Mouse (Mus musculus) liver, embryonic 12.5 days (tissue): ENCODE measurements around the gene Ret. TPM values are rescaled to one million over a fixed set of nuclear protein-coding genes. Genes with fewer than 3 reads are reported as not detected.

Source experiments
- ATAC-seq: fragments of 200-750 bp; cut with Nextera tagmentation; 2 replicates; pipeline ENCODE4 v1.8.0; 2017; ENCODE audit warnings: moderate number of reproducible peaks, mild to moderate bottlenecking, moderate library complexity
- H3K27ac ChIP-seq: fragments of 300-500 bp; sonication (generic); 2 replicates; pipeline ENCODE4 v1.5.1; 2016; ENCODE audit warnings: mild to moderate bottlenecking
- H3K27me3 ChIP-seq: fragments of 300-500 bp; sonication (generic); replicated peaks from 2 replicates; pipeline ENCODE4 v1.6.1; 2016; ENCODE audit warnings: mild to moderate bottlenecking, moderate library complexity
- H3K36me3 ChIP-seq: fragments of 300-500 bp; sonication (generic); 2 replicates; pipeline ENCODE4 v1.6.1; 2016; ENCODE audit warnings: mild to moderate bottlenecking, moderate library complexity
- H3K4me1 ChIP-seq: fragments of 300-500 bp; sonication (generic); 2 replicates; pipeline ENCODE4 v1.6.1; 2016
- H3K4me2 ChIP-seq: fragments of 300-500 bp; sonication (generic); 2 replicates; pipeline ENCODE4 v1.6.1; 2016; ENCODE audit warnings: mild to moderate bottlenecking, moderate library complexity
- H3K4me3 ChIP-seq: fragments of 300-500 bp; sonication (generic); 2 replicates; pipeline ENCODE4 v1.5.1; 2016; ENCODE audit warnings: mild to moderate bottlenecking, moderate library complexity
- H3K9ac ChIP-seq: fragments of 300-500 bp; sonication (generic); 2 replicates; pipeline ENCODE4 v1.6.1; 2016; ENCODE audit warnings: mild to moderate bottlenecking, moderate library complexity
- H3K9me3 ChIP-seq: fragments of 300-500 bp; sonication (generic); replicated peaks from 2 replicates; pipeline ENCODE4 v1.6.1; 2016; ENCODE audit warnings: mild to moderate bottlenecking, moderate library complexity
- whole genome bisulfite sequencing: fragments of 180-500 bp; shearing (Covaris S2); methylation state at CpG from one replicate; pipeline ENCODE4 v1.1.7; 2016; ENCODE audit not compliant: insufficient replicate concordance; 5-methylcytosine and 5-hydroxymethylcytosine counted together
- polyA plus RNA-seq: library from polyadenylated mRNA; unstranded; fragments of >200 nt; fragmentation: Nextera tagmentation; extraction: Ambion mirVana; gene quantifications from 2 replicates; pipeline ENCODE4 v1.2.1, GENCODE M21; 2016

The Ret gene
- polyA plus RNA-seq, 1 experiment from 2014 or later = 0.45 TPM

DNA sequence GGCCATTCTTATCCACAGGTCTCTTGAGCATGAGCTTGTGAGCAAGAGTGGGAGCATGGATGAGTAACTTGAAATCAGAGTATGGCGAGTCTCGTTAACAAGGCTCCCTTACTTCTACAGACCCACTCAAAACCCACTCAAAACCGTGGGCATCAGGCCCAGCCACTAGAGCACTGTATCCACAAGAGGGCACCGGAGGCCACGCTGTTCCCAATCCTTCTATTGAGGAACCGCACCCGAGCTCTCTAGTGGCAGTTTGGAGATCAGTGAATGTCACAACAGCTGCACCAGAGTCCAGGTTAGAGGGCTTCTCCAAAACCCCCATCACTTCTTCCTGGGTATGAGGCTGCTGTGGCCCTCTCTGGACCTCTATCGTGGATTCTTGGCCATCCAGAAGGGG is 2.4 kb downstream of the Ret start:
- Histone ChIP-seq H3K36me3 (no peaks in the 10 kb centered on the region), H3K27me3 (peaks cover 90% of the 10 kb centered on the region), H3K9me3 (no peaks in the 10 kb centered on the region), H3K9ac (no peak overlapping the region), H3K27ac (no peak overlapping the region), H3K4me1 (0 out of 2 replicates have a peak, but pooled peaks cover 8% of the 10 kb centered on the region), H3K4me3 (no peak overlapping the region), H3K4me2 (no peak overlapping the region)
- WGBS = 28% methylated on average over 8 of the region's 8 CpGs
- ATAC-seq = no peak

DNA sequence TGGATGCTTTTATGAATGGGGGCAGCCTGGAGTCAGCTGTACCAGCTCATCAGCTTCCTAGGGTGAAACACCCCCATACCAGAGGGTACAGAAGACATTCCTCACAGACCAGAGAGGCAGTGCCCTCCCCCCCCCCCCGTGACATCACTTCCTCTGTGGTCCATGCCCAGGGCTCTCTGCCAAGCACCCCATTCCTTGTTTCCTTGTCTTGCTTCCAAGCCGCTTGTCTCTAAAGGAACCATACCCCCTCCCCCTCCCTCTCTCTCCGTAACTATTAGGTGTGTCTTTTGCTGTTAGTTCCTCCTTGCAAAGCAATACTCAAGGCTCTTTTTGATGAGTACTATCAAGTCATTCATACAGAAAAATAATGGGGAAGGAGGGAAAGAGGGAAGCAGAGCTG is 4.6 kb downstream of the Ret start:
- WGBS = 27% methylated on average over 3 of the region's 3 CpGs
- H3K27me3 ChIP-seq = peaks cover 69% of the 10 kb centered on the region
- no peak overlapping the region for H3K9ac ChIP-seq
- no peak overlapping the region for H3K4me3 ChIP-seq
- no peaks in the 10 kb centered on the region for H3K9me3 ChIP-seq
- no peak overlapping the region for H3K4me2 ChIP-seq
- no peak for ATAC-seq
- H3K27ac ChIP-seq = no peak overlapping the region
- H3K4me1 ChIP-seq = peaks cover 15% of the 10 kb centered on the region; the same call in 1 of the 2 replicates
- no peaks in the 10 kb centered on the region for H3K36me3 ChIP-seq

- Histone ChIP-seq H3K4me3 (no peak overlapping the region), H3K4me2 (no peak overlapping the region), H3K27ac (no peak overlapping the region), H3K9me3 (no peaks in the 10 kb centered on the region), H3K36me3 (no peaks in the 10 kb centered on the region), H3K9ac (no peak overlapping the region), H3K4me1 (peaks cover 14% of the 10 kb centered on the region; the same call in 1 of the 2 replicates), H3K27me3 (peaks cover 62% of the 10 kb centered on the region)
- ATAC-seq = no peak
- 40% methylated on average over 4 of the region's 4 CpGs for WGBS
Observed at GRCm38 (mm10) chr6:118192199-118192598, 5.3 kb downstream of the Ret start.

GRCm38 (mm10) chr6:118189764-118190163 is 7.8 kb downstream of the Ret start:
- H3K9ac ChIP-seq = no peak overlapping the region
- no peak overlapping the region for H3K4me3 ChIP-seq
- H3K36me3 ChIP-seq = no peaks in the 10 kb centered on the region
- peaks cover 6% of the 10 kb centered on the region; the same call in 1 of the 2 replicates for H3K4me1 ChIP-seq
- H3K9me3 ChIP-seq = no peaks in the 10 kb centered on the region
- H3K27ac ChIP-seq = no peak overlapping the region
- H3K4me2 ChIP-seq = no peak overlapping the region
- H3K27me3 ChIP-seq = peaks cover 37% of the 10 kb centered on the region
- 14% methylated on average over 3 of the region's 3 CpGs for WGBS
- ATAC-seq = no peak

- ATAC-seq = peak; percentile 46; the same call in 1 of the 2 replicates
- Histone ChIP-seq H3K4me1 (peaks cover 6% of the 10 kb centered on the region; the same call in 1 of the 2 replicates), H3K36me3 (no peaks in the 10 kb centered on the region), H3K4me3 (no peak overlapping the region), H3K4me2 (no peak overlapping the region), H3K9me3 (no peaks in the 10 kb centered on the region), H3K27me3 (peaks cover 26% of the 10 kb centered on the region), H3K9ac (no peak overlapping the region), H3K27ac (no peak overlapping the region)
- 59% methylated on average over 9 of the region's 9 CpGs for WGBS
Observed at GRCm38 (mm10) chr6:118188599-118188998, 8.9 kb downstream of the Ret start.

GRCm38 (mm10) chr6:118187285-118187641 is 10.3 kb downstream of the Ret start:
- Histone ChIP-seq H3K9ac (no peak overlapping the region), H3K27me3 (peaks cover 12% of the 10 kb centered on the region), H3K4me2 (no peak overlapping the region), H3K9me3 (no peaks in the 10 kb centered on the region), H3K36me3 (no peaks in the 10 kb centered on the region), H3K4me1 (peaks cover 6% of the 10 kb centered on the region; the same call in 1 of the 2 replicates), H3K27ac (no peak overlapping the region), H3K4me3 (no peak overlapping the region)
- ATAC-seq = no peak
- WGBS = 72% methylated on average over 3 of the region's 3 CpGs

- ATAC-seq = no peak
- Histone ChIP-seq H3K27me3 (peaks cover 8% of the 10 kb centered on the region), H3K36me3 (no peaks in the 10 kb centered on the region), H3K4me3 (no peak overlapping the region), H3K4me1 (peaks cover 6% of the 10 kb centered on the region; the same call in 1 of the 2 replicates), H3K27ac (no peak overlapping the region), H3K4me2 (no peak overlapping the region), H3K9me3 (no peaks in the 10 kb centered on the region), H3K9ac (no peak overlapping the region)
- 71% methylated on average over 17 of the region's 17 CpGs for WGBS
Observed at GRCm38 (mm10) chr6:118186620-118187284, 10.8 kb downstream of the Ret start.

- WGBS = 70% methylated on average over 10 of the region's 10 CpGs
- Histone ChIP-seq H3K9ac (no peak overlapping the region), H3K9me3 (no peaks in the 10 kb centered on the region), H3K27me3 (0 out of 2 replicates have a peak, but pooled peaks cover 3% of the 10 kb centered on the region), H3K36me3 (no peaks in the 10 kb centered on the region), H3K4me3 (no peak overlapping the region), H3K27ac (no peak overlapping the region), H3K4me2 (no peak overlapping the region), H3K4me1 (no peaks in the 10 kb centered on the region)
- ATAC-seq = no peak
Observed at GRCm38 (mm10) chr6:118184126-118184525, 13.4 kb downstream of the Ret start.

- H3K36me3 ChIP-seq = no peaks in the 10 kb centered on the region
- no peaks in the 10 kb centered on the region for H3K9me3 ChIP-seq
- no peak overlapping the region for H3K27ac ChIP-seq
- no peaks in the 10 kb centered on the region for H3K4me1 ChIP-seq
- no peak overlapping the region for H3K9ac ChIP-seq
- WGBS = 69% methylated on average over 12 of the region's 12 CpGs
- 0 out of 2 replicates have a peak, but pooled peaks cover 3% of the 10 kb centered on the region for H3K27me3 ChIP-seq
- no peak overlapping the region for H3K4me2 ChIP-seq
- ATAC-seq = peak; percentile 24; the same call in 1 of the 2 replicates
- no peak overlapping the region for H3K4me3 ChIP-seq
Observed at GRCm38 (mm10) chr6:118180085-118180423, 17.5 kb downstream of the Ret start.

DNA sequence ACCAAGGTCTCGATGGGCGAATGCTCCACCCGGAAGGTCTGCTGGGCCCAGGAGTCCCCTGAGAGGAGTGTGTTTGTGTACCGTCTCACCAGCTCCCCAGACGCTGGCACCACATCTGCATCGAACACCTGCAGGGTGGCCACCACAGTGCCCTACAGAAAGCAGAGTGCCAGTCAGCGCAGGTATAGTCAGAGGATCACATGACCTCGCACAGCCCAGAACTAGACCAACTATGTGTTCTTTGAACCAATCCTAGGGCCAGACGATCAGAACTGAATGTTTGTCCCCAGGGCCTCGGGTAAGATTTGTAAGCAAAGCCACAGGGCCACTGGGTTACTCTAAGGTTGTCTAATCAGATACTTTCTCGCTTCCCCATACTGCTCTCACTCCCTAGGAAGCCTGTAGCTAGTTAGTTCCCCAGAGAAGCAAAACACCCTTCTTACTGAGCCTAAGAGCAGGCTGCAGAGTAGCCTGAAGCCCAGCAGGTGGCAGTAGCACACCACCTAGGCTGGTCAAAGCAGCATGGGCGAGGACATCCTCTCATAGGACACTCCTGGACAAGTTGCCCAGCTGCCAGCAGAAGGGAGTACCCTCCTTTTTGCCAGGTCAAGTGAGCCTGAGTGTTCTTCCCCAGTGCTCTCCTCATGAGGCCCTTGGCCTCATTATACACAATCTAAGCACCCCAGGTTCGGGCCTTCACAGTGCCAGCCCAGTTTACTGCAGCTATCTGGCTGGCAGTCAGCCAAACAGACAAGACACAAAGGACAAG is 18.0 kb downstream of the Ret start:
- 55% methylated on average over 13 of the region's 13 CpGs for WGBS
- Histone ChIP-seq H3K9ac (no peak overlapping the region), H3K4me3 (no peak overlapping the region), H3K36me3 (no peaks in the 10 kb centered on the region), H3K27me3 (0 out of 2 replicates have a peak, but pooled peaks cover 3% of the 10 kb centered on the region), H3K4me2 (no peak overlapping the region), H3K9me3 (no peaks in the 10 kb centered on the region), H3K27ac (no peak overlapping the region), H3K4me1 (no peaks in the 10 kb centered on the region)
- ATAC-seq = peak; percentile 67

DNA sequence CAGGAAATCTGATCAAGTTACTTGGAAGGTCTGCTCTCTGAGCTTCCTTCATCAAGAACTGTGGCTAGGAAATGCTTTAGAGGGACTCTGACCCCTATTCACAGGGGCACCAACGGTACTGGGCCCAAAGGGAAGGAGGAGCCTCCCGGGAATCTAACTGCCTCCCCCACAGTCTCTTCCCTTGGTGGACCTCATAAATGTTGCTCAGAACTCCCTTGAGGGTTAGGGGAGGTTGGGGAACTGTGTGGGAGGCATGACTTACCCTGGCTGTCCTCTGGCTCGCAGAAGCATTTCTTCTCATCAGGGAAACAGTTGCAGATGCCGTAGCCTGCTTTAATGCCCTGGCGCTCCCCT is 23.6 kb downstream of the Ret start:
- Histone ChIP-seq H3K4me1 (no peaks in the 10 kb centered on the region), H3K27ac (no peak overlapping the region), H3K4me2 (no peak overlapping the region), H3K9me3 (no peaks in the 10 kb centered on the region), H3K27me3 (no peaks in the 10 kb centered on the region), H3K36me3 (no peaks in the 10 kb centered on the region), H3K4me3 (no peak overlapping the region), H3K9ac (no peak overlapping the region)
- ATAC-seq = no peak
- 62% methylated on average over 5 of the region's 5 CpGs for WGBS

GRCm38 (mm10) chr6:118173251-118173974 is 24.1 kb downstream of the Ret start:
- no peak overlapping the region for H3K4me3 ChIP-seq
- WGBS = 78% methylated on average over 18 of the region's 18 CpGs
- H3K27me3 ChIP-seq = no peaks in the 10 kb centered on the region
- no peak overlapping the region for H3K27ac ChIP-seq
- H3K9me3 ChIP-seq = no peaks in the 10 kb centered on the region
- ATAC-seq = no peak
- H3K4me2 ChIP-seq = no peak overlapping the region
- no peak overlapping the region for H3K9ac ChIP-seq
- H3K36me3 ChIP-seq = no peaks in the 10 kb centered on the region
- H3K4me1 ChIP-seq = no peaks in the 10 kb centered on the region
